32 mouse cellular contexts compared by ENCODE assay signal in the genomic region with DNA sequence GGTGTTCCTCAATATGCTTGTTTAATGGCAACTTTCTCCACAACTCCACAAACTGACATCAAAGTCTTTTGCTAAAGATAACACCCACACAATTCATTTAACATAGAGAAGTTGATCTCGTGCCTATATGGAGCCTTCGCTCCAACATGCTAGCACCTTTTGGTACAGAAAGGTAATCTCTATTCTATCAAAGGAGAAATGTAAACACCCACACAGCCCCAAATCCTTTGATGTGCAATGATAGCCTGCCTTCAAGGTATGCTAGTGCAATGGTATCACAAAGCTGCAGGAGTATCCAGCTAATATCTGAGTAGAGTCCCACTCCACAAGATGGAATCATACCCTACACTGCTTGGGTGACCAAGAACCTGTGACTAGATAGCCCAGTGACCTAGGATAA. TPM values are rescaled to one million over a fixed set of nuclear protein-coding genes. Genes with fewer than 3 reads are reported as not detected.
"Had no signal": no experiment of that assay in that cellular context is flagged by ENCODE, and none has a peak within 500 bp of the region (broad histone marks: within the 10 kb centered on the region; RNA-seq: fewer than 3 reads in every experiment).

No protein-coding gene starts in this region.

- H3K9ac ChIP-seq: heart, embryonic 13.5 days; heart, embryonic 15.5 days; hindbrain, embryonic 13.5 days; hindbrain, embryonic 15.5 days; intestine, embryonic 15.5 days; limb, embryonic 12.5 days; liver, embryonic 13.5 days had no signal

- H3K36me3 ChIP-seq: heart, embryonic 10.5 days; heart, embryonic 13.5 days; heart, embryonic 15.5 days; hindbrain, embryonic 13.5 days; hindbrain, embryonic 15.5 days; intestine, embryonic 15.5 days; limb, embryonic 10.5 days; limb, embryonic 12.5 days; liver, embryonic 13.5 days had no signal

- H3K4me3 ChIP-seq: gastrocnemius, adult 2 months; heart, embryonic 10.5 days; heart, embryonic 13.5 days; heart, embryonic 15.5 days; hindbrain, embryonic 13.5 days; hindbrain, embryonic 15.5 days; intestine, embryonic 15.5 days; layer of hippocampus, adult 2 months; left cerebral cortex, adult 2 months; limb, embryonic 10.5 days; limb, embryonic 12.5 days; liver, embryonic 13.5 days had no signal

- H3K27ac ChIP-seq: gastrocnemius, adult 2 months; heart, embryonic 10.5 days; heart, embryonic 13.5 days; heart, embryonic 15.5 days; hindbrain, embryonic 13.5 days; hindbrain, embryonic 15.5 days; hindbrain, postnatal 0 days; intestine, embryonic 15.5 days; layer of hippocampus, adult 2 months; left cerebral cortex, adult 2 months; limb, embryonic 10.5 days; limb, embryonic 12.5 days; liver, embryonic 13.5 days had no signal

- ATAC-seq: hindbrain, postnatal 0 days; intestine, embryonic 15.5 days; intestine, postnatal 0 days had no signal

- H3K27me3 ChIP-seq: heart, embryonic 15.5 days; hindbrain, embryonic 13.5 days; hindbrain, embryonic 15.5 days; intestine, embryonic 15.5 days; limb, embryonic 12.5 days; liver, embryonic 13.5 days had no signal

- H3K9me3 ChIP-seq: heart, embryonic 10.5 days; heart, embryonic 13.5 days; heart, embryonic 15.5 days; hindbrain, embryonic 13.5 days; hindbrain, embryonic 15.5 days; intestine, embryonic 15.5 days; limb, embryonic 10.5 days; limb, embryonic 12.5 days; liver, embryonic 13.5 days had no signal

- DNase-seq: gastrocnemius, adult 2 months; gastrocnemius, postnatal 10 days; gastrocnemius, postnatal 25 days; heart, adult 18-20 months; heart, postnatal 14 days; heart, postnatal 36 days; kidney, adult 18-20 months; kidney, adult 8-10 months; kidney, postnatal 10 days; kidney, postnatal 25 days; kidney, postnatal 4 days; liver; liver, embryonic 13.5 days had no signal

- H3K4me2 ChIP-seq: heart, embryonic 13.5 days; heart, embryonic 15.5 days; hindbrain, embryonic 13.5 days; hindbrain, embryonic 15.5 days; intestine, embryonic 15.5 days; limb, embryonic 12.5 days; liver, embryonic 11.5 days; liver, embryonic 13.5 days had no signal

- H3K4me1 ChIP-seq: heart, embryonic 13.5 days; heart, embryonic 15.5 days; hindbrain, embryonic 13.5 days; intestine, embryonic 15.5 days; limb, embryonic 10.5 days; liver, embryonic 13.5 days had no signal

RNA-seq across cellular contexts. Expression of a gene that starts 26.4 kb away (rescaled TPM):
- total RNA-seq: gastrocnemius, adult 2 months; gastrocnemius, postnatal 10 days; gastrocnemius, postnatal 25 days; gastrocnemius, postnatal 4 days; heart, adult 8-10 months; heart, postnatal 36 days had no signal
- polyA plus RNA-seq: heart, embryonic 10.5 days; heart, embryonic 13.5 days; heart, postnatal 0 days; hindbrain, embryonic 11.5 days; hindbrain, postnatal 0 days; kidney, embryonic 14.5 days; kidney, embryonic 16.5 days; limb, embryonic 10.5 days; limb, embryonic 12.5 days; liver, embryonic 11.5 days; liver, embryonic 13.5 days had no signal
